Mouse (Mus musculus) olfactory bulb, adult 2 months (tissue): ENCODE measurements around the gene Gm49405. TPM values are rescaled to one million over a fixed set of nuclear protein-coding genes. Genes with fewer than 3 reads are reported as not detected.
"Not testable (repeated sequence)": the region's sequence is repeated elsewhere in the genome, so short reads cannot be mapped to it uniquely, and the experiment has no call there.

Source experiments
- H3K27ac ChIP-seq: fragments of 200-500 bp; 2 replicates; pipeline ENCODE4 v1.5.1; 2012; ENCODE audit warnings: low read depth, low read length; ENCODE audit not compliant: insufficient read depth
- H3K4me1 ChIP-seq: fragments of 200-500 bp; 2 replicates; pipeline ENCODE4 v1.6.1; 2012; ENCODE audit warnings: low read length; ENCODE audit not compliant: control insufficient read depth, insufficient read depth
- H3K4me3 ChIP-seq: fragments of 200-500 bp; 2 replicates; pipeline ENCODE4 v1.5.1; 2012; ENCODE audit warnings: mild to moderate bottlenecking, low read depth, low read length, moderate library complexity; ENCODE audit not compliant: insufficient read depth
- CTCF ChIP-seq: fragments of 200-500 bp; IDR thresholded peaks from 2 replicates; pipeline ENCODE4 v1.5.1; 2012; ENCODE audit warnings: low read depth, mild to moderate bottlenecking, low read length, moderate library complexity; ENCODE audit not compliant: insufficient read depth
- POLR2A ChIP-seq: fragments of 200-500 bp; IDR thresholded peaks from 2 replicates; pipeline ENCODE4 v1.6.1; 2012; ENCODE audit warnings: mild to moderate bottlenecking, low read depth, low read length, moderate library complexity; ENCODE audit not compliant: insufficient read depth
- WGBS: fragments of 180-500 bp; shearing (Covaris S2); methylation state at CpG from one replicate; pipeline ENCODE4 v1.1.7; 2018; 5-methylcytosine and 5-hydroxymethylcytosine counted together
- polyA plus RNA-seq: library from polyadenylated mRNA; stranded (reverse); fragments of >200 nt; gene quantifications from 2 replicates; pipeline ENCODE4 v1.2.4, GENCODE M21; 2012; ENCODE audit warnings: low replicate concordance; ENCODE audit not compliant: missing spikeins, insufficient read depth, insufficient read length

Gene Gm49405
- not detected in 2 replicates for polyA plus RNA-seq

DNA sequence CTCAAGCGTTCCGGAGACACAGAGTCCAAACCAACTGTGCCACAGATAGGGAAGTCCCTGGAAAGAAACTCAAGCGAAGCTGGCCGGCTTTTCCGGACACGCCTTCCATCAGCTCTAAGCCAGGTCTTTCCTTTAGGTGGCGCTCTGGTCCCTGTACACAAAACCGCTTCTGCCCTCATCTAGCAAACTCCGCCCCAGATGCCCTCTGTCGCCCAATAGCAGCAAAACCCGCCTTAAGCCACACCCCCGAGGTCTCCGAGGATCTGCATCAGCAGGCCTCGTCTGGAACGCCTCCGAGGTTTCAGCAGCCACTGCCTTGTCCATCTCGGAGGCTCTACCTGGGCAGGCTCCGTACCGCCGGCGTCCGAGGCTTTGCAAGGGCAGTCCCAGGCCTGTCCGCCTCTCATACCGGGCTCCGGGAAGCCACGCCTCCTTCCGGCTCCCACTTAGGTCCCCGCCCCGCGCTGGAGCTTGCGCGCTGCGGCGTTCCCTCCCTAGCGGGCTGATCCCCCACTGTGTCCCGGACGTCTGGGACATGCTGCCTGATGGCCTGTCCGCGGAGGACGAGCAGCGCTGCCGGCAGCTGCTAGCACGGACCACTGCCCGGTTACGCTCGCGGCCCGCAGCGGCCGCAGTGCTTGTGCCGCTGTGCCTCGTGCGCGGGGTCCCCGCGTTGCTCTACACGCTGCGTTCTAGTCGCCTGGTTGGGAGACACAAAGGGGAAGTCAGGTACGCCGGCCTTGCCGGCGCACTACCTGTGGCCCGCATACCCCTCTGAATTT is at the start of gene Gm49405, which contains the start of gene Nudt8:
TSS of gene Gm49405 (plus strand) at position 508 of the 782 bp plus-strand sequence.
TSS of gene Nudt8 (plus strand) at position 462 of the 782 bp plus-strand sequence.
- under 1% methylated on average over 64 of the region's 64 CpGs for WGBS
- H3K4me1 ChIP-seq = peaks cover 24% of the 10 kb centered on the region
- peak; percentile 96 for TF ChIP-seq POLR2A
- peak; percentile 79 for TF ChIP-seq CTCF
- H3K4me3 ChIP-seq = peak within 1 kb of the TSS; percentile 93
- peak within 1 kb of the TSS; percentile 93 for H3K27ac ChIP-seq

DNA sequence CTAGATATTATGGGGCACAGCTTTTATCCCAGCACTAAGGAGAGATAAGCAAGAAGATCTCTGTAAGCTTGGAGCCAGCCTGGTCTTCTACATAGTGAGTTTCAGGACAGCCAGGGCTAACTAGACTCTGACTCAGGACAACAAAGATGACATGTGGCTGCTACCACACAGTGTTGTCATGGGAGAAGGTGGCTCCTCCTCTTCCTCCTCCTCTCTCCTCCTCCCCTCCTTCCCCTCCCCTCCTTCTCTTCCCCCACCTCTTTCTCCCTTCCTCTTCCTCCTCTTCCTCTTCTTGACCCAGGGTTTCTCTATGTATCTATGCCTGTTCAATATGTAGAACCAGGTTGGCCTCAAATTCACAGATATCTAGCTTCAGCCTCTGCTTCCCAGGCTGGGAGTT is 49.0 kb upstream of the Gm49405 start:
- H3K27ac ChIP-seq = no peak overlapping the region
- TF ChIP-seq POLR2A (no peak), CTCF (no peak)
- no peaks in the 10 kb centered on the region for H3K4me1 ChIP-seq
- no peak overlapping the region for H3K4me3 ChIP-seq

DNA sequence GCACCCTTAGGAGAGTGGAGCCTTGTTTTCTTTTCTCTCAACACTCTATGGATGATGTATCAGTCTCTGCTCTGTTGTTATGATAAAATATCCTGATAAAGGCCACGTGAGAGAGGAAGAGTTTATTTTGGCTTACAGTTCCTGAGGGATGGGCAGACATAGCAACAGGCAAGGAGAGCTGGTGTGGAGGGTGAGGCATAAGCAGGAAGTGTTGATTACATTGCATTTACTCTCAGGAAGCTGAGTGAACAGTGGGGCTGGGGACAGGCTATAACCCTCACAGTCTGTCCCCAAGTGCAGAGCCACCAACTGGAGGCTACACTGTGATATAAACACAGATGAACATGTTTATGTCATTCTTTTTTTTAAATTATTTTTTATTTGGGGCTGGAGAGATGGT is 48.3 kb upstream of the Gm49405 start:
- Histone ChIP-seq H3K4me1 (no peaks in the 10 kb centered on the region), H3K27ac (no peak overlapping the region), H3K4me3 (no peak overlapping the region)
- 66% methylated on average over 1 of the region's 1 CpGs for WGBS
- TF ChIP-seq POLR2A (no peak), CTCF (no peak)

DNA sequence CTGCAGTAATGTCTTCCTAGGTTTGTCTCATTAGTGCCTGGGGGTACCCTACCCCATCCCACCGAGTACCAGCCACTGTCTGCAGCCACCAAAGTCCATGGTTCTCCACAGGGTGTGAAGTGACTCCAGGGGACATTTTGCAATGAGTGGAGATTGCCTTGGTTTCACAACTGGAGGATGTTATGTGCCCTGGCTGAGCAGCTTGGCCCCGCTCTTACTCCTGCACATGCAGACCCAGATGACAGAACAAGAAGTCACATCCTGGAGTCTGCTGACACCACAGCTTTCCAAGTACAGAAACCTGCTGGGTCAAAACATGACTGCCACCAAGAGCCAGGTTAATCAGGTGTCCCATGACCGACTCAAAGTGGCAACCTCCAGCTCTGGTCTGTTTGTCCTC is 45.4 kb upstream of the Gm49405 start:
- no peak overlapping the region for H3K27ac ChIP-seq
- WGBS = 83% methylated on average over 3 of the region's 3 CpGs
- no peaks in the 10 kb centered on the region for H3K4me1 ChIP-seq
- TF ChIP-seq POLR2A = no peak
- TF ChIP-seq CTCF = no peak
- no peak overlapping the region for H3K4me3 ChIP-seq

DNA sequence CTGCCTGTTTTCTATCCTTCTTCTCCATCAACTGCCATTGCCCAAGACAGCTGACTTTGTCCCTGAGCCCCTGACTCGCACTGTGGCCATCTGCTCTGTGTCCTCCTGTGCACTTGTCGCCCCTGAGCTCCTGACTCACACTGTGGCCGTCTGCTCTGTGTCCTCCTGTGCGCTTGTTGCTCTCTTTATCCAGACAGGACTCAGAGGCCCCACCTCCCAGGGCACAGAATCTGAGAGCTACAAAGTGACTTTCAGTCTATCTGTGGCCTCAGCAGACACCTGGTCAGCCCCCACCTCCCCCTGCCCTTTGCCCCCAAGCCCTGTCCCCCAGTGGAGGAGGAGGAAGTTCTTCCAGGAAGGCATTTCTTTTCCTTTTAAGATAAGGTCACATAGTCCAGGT is 44.6 kb upstream of the Gm49405 start:
- WGBS = 69% methylated on average over 4 of the region's 4 CpGs
- no peak overlapping the region for H3K4me3 ChIP-seq
- no peak overlapping the region for H3K27ac ChIP-seq
- no peaks in the 10 kb centered on the region for H3K4me1 ChIP-seq
- TF ChIP-seq POLR2A (no peak), CTCF (no peak)

DNA sequence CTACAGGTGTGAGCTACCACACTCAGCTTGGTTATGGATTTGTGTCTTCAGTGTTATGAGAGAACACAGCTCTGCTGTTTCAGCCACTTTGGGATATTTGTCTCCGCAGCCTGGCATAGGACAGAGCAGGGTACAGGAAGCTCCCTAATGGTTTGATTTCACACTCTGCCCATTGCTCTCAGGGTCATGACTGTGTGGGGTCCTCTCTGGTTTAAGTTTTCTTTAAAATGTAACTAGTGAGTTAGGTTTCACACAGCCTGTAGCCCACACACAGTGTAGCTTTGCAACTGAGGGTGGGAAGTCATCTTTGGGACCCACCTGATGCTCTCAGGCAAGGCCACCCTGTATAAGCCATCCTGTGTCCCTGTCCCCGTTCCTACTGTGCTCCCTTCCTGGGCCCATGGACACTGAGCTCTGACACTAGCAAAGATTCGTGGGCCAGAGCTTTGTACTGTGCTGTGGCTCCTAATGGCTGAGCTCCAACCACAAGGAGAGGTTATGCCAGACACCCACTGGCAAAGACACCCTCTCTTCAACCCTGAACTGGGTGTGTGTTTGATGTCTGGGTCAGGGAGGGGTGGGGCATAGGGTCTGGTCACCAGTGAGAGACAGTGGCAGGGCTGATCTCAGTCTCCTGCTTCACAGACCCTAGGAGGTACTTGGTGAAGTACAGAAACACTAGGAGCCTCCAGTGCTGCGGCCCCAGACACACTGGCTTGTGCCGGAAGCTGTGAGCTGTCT is 43.0 kb upstream of the Gm49405 start:
- not testable (repeated sequence) for H3K27ac ChIP-seq, H3K4me1 ChIP-seq, H3K4me3 ChIP-seq
- 87% methylated on average over 5 of the region's 5 CpGs for WGBS

DNA sequence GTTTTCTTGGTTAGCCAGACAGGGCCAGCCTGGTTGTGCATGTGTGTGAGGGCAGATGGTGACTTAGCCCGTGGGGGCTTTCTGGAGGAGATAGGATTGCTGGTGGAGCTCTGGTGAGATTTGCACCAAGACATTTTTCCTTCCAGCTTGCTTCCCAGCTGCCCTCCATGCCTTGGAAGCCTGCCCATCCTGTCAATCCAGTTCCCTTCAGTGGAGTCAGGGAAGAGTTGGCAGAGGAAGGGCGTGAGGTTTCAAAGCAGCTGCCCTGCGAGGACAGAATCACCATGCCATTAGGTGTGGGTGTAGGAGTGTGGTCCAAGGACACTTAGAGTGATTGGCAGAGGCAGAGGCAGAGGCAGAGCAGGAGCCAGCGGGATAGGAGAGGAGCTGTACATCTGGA is 42.0 kb upstream of the Gm49405 start, which contains the start of gene Aldh3b3:
TSS of gene Aldh3b3 (plus strand) at position 176 of the 400 bp plus-strand sequence.
- no peak for TF ChIP-seq CTCF
- no peak within 1 kb of the TSS for H3K4me3 ChIP-seq
- 46% methylated on average over 4 of the region's 4 CpGs for WGBS
- peaks cover 3% of the 10 kb centered on the region; the same call in 1 of the 2 replicates for H3K4me1 ChIP-seq
- H3K27ac ChIP-seq = no peak within 1 kb of the TSS

DNA sequence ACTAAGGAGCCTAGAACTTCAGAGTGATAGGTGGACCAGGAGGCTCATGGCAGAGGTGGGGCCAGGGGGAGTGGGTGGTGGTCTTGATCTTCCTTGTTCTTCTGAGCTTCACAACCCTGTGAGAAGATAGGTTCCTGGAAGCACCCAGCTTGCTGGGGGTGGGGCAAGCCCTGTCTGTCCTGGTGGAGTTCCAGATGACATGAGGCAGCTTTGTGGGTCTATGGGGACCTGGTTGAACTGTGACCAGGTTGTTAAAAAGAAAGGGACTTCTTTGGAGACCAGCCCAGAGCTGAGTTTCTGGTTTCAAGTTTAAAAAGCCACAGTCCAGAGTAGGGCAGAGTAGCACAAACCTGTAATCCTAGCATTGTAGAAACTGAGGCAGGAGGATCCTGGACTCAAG is 41.4 kb upstream of the Gm49405 start:
- no peak overlapping the region for H3K4me3 ChIP-seq
- TF ChIP-seq CTCF (no peak), POLR2A (no peak)
- peaks cover 3% of the 10 kb centered on the region; the same call in 1 of the 2 replicates for H3K4me1 ChIP-seq
- no peak overlapping the region for H3K27ac ChIP-seq

DNA sequence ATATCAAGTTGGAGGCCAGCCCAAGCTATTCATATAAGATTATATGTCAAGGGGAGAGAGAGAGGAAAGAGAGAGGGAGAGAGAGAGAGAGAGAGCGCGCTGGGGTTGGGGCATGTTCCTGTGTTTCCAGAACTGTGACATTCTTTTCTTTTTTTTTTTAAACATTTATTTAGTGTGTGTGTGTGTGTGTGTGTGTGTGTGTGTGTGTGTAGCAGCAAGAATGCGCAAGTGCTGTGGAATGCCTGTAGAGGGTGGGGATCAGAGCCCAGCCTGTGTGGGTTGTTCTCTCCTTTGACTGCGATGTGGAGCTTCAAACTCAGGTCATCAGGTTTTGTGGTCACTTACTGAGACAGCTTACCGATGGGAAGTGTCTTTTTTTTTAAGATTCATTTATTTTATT is 40.2 kb upstream of the Gm49405 start:
- H3K4me1 ChIP-seq = peaks cover 3% of the 10 kb centered on the region; the same call in 1 of the 2 replicates
- no peak overlapping the region for H3K27ac ChIP-seq
- WGBS = 87% methylated on average over 5 of the region's 5 CpGs

DNA sequence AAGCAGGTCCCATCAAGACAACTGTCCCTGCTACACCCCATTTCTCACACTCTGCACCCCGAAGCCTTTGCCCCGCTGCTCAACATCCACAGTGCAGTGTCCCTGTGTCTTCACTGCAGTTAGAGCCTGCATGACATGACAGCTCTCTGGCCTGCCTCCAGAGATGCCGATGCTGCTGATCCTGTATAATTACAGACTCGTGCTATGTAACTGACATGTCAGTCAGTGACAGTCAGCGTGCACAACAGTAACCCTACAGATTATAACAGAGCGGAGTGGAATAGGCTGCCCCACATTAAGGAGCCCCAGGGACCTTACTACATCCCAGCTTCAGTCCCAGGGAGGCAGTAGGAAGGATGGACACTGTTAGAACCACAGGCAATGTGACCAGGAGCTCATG is 38.6 kb upstream of the Gm49405 start:
- not testable (repeated sequence) for H3K4me3 ChIP-seq, H3K27ac ChIP-seq, H3K4me1 ChIP-seq
- WGBS = 48% methylated on average over 6 of the region's 6 CpGs

More for the DNA sequence above, 40.2 kb upstream of the Gm49405 start:
- H3K4me3 ChIP-seq = no peak overlapping the region
- TF ChIP-seq POLR2A = no peak
- no peak for TF ChIP-seq CTCF
